Mouse (Mus musculus) olfactory bulb, adult 2 months (tissue): ENCODE data around the gene Ltk.

ENCODE experiments used
- CTCF ChIP-seq: fragments of 200-500 bp; IDR thresholded peaks from 2 replicates; pipeline ENCODE4 v1.5.1; 2012; ENCODE audit warnings: low read depth, mild to moderate bottlenecking, low read length, moderate library complexity; ENCODE audit not compliant: insufficient read depth
- POLR2A ChIP-seq: fragments of 200-500 bp; IDR thresholded peaks from 2 replicates; pipeline ENCODE4 v1.6.1; 2012; ENCODE audit warnings: mild to moderate bottlenecking, low read depth, low read length, moderate library complexity; ENCODE audit not compliant: insufficient read depth

DNA sequence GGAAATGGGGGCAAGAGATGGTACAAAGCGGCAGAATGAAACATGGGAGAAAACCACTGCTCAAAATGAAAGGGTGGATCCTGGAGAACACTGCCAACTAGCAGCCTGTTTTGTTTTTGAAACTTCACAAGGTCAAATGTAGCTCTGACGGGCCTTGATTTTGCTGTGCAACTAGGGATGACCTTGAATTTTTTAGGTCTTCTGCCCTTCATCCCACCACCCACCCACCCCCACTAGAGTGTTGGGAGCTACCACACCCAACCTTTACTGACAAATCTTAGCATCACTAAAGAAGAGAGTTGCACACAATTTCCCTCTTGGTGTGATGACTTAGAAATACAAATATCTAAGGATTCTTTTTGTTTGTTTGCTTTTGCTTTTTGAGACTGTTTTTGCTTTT, 29.8 kb upstream of the Ltk start:
- TF ChIP-seq CTCF: no peak
- no peak for TF ChIP-seq POLR2A
